Mouse (Mus musculus): ENCODE results near the gene Cpsf4. TPM values are rescaled to one million over a fixed set of nuclear protein-coding genes. Genes with fewer than 3 reads are reported as not detected.

The Cpsf4 gene
- 42.5 TPM for polyA plus RNA-seq (2017; shearing (Covaris generic))

DNA sequence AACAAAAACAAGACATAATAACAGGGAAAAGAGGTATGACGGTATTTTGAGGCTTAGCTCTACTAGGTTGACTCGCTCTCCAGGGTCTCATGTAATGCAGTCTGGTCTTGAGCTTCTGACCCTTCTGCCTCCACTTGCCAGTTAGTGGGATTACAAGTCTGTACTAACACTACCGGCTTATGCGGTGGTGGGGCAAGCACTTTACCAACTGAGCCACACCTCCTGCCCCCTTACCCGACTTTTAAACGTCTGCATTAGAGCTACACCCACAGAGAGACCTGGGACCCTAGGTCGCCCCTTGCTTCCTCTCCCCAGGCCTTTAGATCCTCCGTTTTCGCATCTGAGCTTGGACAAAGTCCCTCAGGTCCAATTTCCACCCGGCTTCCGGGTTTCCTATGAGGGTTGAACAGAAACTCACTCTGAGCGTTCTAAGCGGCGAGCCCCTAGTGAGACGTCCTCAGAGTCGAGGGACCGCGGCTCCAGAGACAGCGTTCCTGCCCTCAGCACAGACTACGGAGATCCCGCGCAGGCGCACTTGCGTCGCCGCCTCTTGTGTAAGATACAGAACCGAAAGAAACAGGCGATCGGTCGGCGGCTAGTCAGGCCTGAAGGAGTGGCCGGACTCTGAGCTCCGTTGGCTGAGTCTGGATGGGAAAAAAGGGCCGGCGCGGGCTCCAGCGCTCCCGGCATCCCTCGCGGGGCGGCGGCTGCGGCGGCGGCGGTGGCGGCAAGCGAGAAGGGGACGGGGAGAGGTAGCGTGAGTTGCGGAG is at the start of gene Cpsf4, which contains the start of gene Ptcd1:
TSS of gene Cpsf4 (plus strand) at position 678 of the 770 bp plus-strand sequence.
TSS of gene Ptcd1 (minus strand) at position 573 of the 770 bp plus-strand sequence.

DNA sequence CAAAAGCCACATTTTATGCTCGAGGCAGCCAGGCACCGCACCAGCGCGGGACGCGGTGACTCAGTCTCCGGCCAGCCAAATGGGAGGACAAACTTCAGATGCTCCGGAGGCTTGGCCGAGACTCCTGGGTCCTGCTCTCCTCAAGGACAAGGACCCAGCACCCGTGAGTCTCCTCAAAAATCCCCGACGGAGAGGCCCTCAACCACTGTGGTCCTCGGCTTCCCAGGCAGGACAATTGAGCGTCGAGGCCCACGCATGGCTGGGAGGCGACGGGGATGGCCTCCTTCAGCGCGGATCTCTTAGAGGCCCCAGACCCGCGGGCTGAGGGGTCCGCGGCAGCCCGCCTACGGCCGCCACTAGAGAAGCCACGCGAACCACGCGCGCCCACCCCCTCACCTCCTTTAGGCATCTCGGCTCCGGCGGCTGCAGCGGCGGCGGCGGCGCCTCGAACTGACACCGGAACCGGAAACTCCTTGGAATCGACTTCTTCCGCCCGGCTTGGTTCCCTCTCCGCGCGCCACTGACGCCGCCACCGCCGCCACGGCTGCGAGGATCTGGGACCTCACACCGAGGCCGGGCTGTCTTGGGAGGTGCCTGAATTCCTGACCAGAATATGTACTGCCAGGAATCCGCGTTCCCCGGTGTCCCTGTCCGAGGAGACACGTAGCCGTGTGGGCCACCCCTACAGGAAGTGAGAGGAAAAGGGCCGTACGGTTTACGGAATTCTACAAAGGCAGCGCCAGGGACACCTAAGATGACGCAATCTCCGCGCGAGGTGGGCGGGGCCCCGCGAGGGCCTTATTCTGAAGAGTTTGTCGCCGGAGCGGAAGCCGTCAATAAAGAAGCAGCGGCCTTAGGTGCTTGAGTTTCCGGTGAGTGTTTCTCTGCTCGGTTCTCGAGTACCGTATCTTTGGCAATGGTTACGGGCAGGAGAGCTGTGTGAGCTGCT is 27.2 kb upstream of the Cpsf4 start, which contains the start of the genes Pdap1 and Bud31:
TSS of gene Pdap1 (minus strand) at position 668 of the 949 bp plus-strand sequence.
TSS of gene Bud31 (plus strand) at position 792 of the 949 bp plus-strand sequence.

DNA sequence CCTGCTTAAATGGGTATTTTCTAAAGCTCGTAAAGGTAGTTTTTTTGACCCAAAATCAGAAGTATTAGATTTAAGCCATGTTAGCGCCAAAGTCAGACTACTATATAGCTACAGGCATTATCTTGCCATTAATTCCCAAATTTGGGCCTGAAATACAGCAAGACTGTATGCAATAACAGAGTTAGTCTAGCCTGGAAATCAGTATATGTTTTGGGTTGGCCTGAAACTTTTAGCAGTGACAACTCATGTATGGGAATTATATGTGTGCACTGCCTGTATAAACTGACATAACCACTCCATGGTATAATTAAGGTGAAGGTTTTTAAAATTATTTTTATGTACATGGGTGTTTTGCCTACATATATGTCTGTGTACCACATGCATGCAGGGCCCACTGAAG is 24.9 kb downstream of the Cpsf4 start, which contains the start of gene Atp5j2:
TSS of gene Atp5j2 (minus strand) at position 101 of the 400 bp plus-strand sequence.

DNA sequence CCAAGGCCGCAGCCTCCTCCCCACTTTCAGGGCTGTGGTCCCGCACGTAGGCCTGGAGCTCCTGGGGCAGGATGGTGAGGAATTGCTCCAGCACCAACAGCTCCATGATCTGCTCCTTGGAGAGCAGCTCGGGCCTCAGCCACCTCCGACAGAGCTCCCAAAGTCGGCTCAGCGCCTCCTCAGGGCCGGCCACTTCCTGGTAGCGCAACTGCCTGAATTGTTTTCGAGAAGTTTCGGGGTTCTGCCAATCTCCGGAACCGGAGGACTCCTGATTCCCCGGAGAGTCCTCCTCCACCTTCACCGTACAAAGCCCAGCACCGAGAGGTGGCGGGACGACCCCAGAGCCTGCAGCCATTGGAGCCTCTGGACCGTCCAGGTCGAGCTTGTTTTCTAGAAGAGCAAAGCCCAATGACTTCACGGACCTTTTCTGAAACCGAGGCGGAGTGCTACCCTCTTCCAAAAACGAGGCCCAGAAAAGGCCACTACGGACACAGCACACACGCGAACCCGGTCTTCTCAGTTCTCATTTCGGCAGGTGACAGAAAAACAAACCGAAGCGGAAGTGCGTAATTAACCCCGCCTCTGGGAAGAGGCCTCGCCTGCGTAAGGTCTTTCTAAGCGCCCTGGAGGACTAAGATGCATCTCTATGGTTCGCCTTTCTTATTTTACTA is 34.4 kb downstream of the Cpsf4 start, which contains the start of gene Zkscan14:
TSS of gene Zkscan14 (minus strand) at position 548 of the 671 bp plus-strand sequence.

DNA sequence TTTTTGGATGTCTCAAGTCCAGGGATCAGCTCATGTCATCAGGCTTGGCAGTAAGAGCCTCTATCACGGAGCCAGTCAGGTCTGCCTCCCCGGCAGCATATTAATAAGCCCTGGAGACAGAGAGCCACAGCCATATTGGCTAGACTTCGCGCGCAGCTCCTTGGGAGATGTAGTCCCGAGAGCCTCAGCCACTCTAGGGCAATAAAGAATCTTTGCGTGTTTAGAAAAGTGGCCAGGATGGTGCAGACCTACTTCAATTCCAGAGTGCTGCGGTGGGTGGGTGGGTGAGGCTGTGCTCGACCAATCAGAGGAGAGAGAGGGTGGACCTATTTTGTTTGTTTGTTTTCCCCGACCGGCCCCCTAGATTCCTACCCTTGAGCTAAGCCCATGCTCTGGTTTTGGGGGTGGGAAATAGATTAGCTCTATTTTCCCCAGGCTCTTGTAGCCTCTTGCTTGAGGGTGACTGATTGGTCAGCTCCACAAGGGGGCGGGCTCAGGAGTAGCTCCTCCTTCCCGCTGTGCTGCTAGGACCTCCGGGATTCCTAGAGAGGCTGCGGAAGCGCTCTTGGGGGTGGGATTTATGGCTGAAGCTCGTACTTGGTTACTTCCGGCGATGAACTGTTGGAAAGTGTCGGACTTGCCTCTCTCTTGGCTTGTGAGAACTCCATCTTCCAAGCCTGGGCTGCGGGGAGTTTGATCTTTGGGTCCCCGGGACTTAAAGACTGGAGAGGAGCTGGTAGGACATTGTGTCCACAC is 37.1 kb downstream of the Cpsf4 start, which contains the start of gene Zkscan5:
TSS of gene Zkscan5 (plus strand) at position 627 of the 756 bp plus-strand sequence.

DNA sequence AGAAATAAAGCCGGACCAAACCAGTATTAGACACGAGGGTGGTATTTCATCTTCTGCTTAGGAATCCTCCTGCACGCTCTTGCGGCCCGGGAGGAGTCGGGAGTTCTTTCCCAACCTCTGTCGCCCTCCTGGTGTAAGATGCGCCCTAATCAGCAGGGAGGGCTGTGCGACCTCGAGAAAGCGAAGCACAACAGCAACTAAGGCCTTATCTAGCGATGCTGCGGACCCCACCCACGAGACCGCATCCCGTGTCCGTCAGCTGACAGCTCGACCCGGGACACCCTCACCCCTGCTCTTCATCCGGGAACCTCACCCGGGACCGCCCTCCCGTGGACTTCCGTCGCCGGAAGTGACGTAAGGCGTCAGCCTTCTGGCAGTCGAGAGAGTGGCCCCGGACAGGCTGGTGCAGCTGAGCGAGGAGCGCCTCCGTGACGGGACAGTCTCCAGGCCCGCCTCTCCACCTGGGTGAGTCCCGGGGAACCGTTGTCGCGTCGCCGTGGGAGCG is 64.4 kb downstream of the Cpsf4 start, which contains the start of gene Zfp655:
TSS of gene Zfp655 (plus strand) at position 349 of the 505 bp plus-strand sequence.

Other genes starting within 250 kb of the Cpsf4 start
- gene Smurf1, start 201.4 kb upstream of the Cpsf4 start, polyA plus RNA-seq (2017; shearing (Covaris generic)): 76.6 TPM
- gene Gm4871, start 134.5 kb upstream of the Cpsf4 start, polyA plus RNA-seq (2017; shearing (Covaris generic)): not detected
- gene 1700018F24Rik, start 124.2 kb upstream of the Cpsf4 start, polyA plus RNA-seq (2017; shearing (Covaris generic)): not detected
- gene Arpc1a, start 83.4 kb upstream of the Cpsf4 start, polyA plus RNA-seq (2017; shearing (Covaris generic)): 75.5 TPM
- 0.53 TPM for gene Kpna7, start 83.2 kb upstream of the Cpsf4 start, polyA plus RNA-seq (2017; shearing (Covaris generic))
- gene Arpc1b, start 53.0 kb upstream of the Cpsf4 start, polyA plus RNA-seq (2017; shearing (Covaris generic)): 1,001 TPM
- gene Pdap1, start 27.0 kb upstream of the Cpsf4 start, polyA plus RNA-seq (2017; shearing (Covaris generic)): 42.4 TPM
- 251 TPM for gene Bud31, start 26.9 kb upstream of the Cpsf4 start, polyA plus RNA-seq (2017; shearing (Covaris generic))
- 19.8 TPM for gene Ptcd1, start 105 bp upstream of the Cpsf4 start, polyA plus RNA-seq (2017; shearing (Covaris generic))
- gene Atp5j2, start 24.8 kb downstream of the Cpsf4 start, polyA plus RNA-seq (2017; shearing (Covaris generic)): 223 TPM
- gene Zkscan14, start 34.7 kb downstream of the Cpsf4 start, polyA plus RNA-seq (2017; shearing (Covaris generic)): 77.2 TPM
- gene Zkscan5, start 37.3 kb downstream of the Cpsf4 start, polyA plus RNA-seq (2017; shearing (Covaris generic)): 4.8 TPM
- gene Zfp655, start 64.5 kb downstream of the Cpsf4 start, polyA plus RNA-seq (2017; shearing (Covaris generic)): 75.0 TPM
- 2.0 TPM for gene Zscan25, start 113.3 kb downstream of the Cpsf4 start, polyA plus RNA-seq (2017; shearing (Covaris generic))
- gene Cyp3a57, start 178.1 kb downstream of the Cpsf4 start, polyA plus RNA-seq (2017; shearing (Covaris generic)): not detected

Measured in naive thymus-derived CD4-positive, alpha-beta T cell, adult 5 months (primary cell).